Mouse (Mus musculus): Measurements from ENCODE around the gene P4hb.

DNA sequence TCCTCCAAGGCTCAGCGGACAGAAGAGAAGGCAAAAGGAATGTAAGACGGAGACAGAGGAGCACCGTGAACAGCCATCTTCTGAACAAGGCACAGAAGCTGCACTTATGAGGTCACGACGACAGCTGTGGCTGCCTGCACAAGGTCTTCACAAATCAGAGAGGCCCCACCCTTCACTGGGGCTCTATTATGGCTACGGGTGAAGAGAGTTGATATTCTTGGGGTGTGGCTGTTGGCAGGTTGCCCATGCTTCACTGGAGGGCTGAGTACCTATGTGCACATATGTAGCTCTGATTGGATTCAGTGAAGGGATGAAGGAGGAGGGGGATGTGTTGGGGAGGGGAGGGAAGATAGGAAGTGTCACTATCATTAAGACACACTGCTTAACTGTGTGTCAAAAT is 54.5 kb downstream of the P4hb start:
- TF ChIP-seq POLR2A (IDR thresholded peaks at IDR 0.05; ENCODE audit: low read depth, low read length) (no peak), CTCF (conservative IDR thresholded peaks at IDR 0.05; ENCODE audit: insufficient read depth, insufficient read length, low read depth, low read length) (no peak)

All from kidney, adult 2 months (tissue).